Mouse (Mus musculus) embryonic facial prominence, embryonic 11.5 days (tissue): Measurements from ENCODE around the gene Gch1. TPM values are rescaled to one million over a fixed set of nuclear protein-coding genes. Genes with fewer than 3 reads are reported as not detected.

ENCODE experiments used
- ATAC-seq: fragments of 200-750 bp; cut with Nextera tagmentation; replicated peaks from 2 replicates; pipeline ENCODE4 v1.8.0; 2017; ENCODE audit warnings: low read depth; ENCODE audit not compliant: insufficient number of reproducible peaks, low FRiP score, low TSS enrichment
- DNase-seq: peaks from one replicate; pipeline ENCODE4 v3.0.0-alpha.2; 2015; ENCODE audit warnings: low spot score
- H3K27ac ChIP-seq: fragments of 300-500 bp; sonication (generic); replicated peaks from 2 replicates; pipeline ENCODE4 v1.5.1; 2014; ENCODE audit warnings: mild to moderate bottlenecking, low read depth, low read length, control low read depth
- H3K27me3 ChIP-seq: fragments of 300-500 bp; sonication (generic); 2 replicates; pipeline ENCODE4 v1.6.1; 2014; ENCODE audit warnings: mild to moderate bottlenecking, low read length, moderate library complexity, mixed read lengths; ENCODE audit not compliant: control insufficient read depth, insufficient read depth
- H3K36me3 ChIP-seq: fragments of 300-500 bp; sonication (generic); replicated peaks from 2 replicates; pipeline ENCODE4 v1.6.1; 2014; ENCODE audit warnings: low read depth, mild to moderate bottlenecking, low read length, moderate library complexity, mixed read lengths; ENCODE audit not compliant: control insufficient read depth, insufficient read depth
- H3K4me1 ChIP-seq: fragments of 300-500 bp; sonication (generic); 2 replicates; pipeline ENCODE4 v1.6.1; 2014; ENCODE audit warnings: low read length, mixed read lengths; ENCODE audit not compliant: control insufficient read depth, insufficient read depth
- H3K4me2 ChIP-seq: fragments of 300-500 bp; sonication (generic); 2 replicates; pipeline ENCODE4 v1.6.1; 2014; ENCODE audit warnings: low read depth, mild to moderate bottlenecking, control low read depth, low read length, moderate library complexity
- H3K4me3 ChIP-seq: fragments of 300-500 bp; sonication (generic); 2 replicates; pipeline ENCODE4 v1.5.1; 2014; ENCODE audit warnings: low read depth, low read length, control low read depth
- H3K9ac ChIP-seq: fragments of 300-500 bp; sonication (generic); replicated peaks from 2 replicates; pipeline ENCODE4 v1.6.1; 2014; ENCODE audit warnings: mild to moderate bottlenecking, control low read depth, low read length
- H3K9me3 ChIP-seq: fragments of 300-500 bp; sonication (generic); replicated peaks from 2 replicates; pipeline ENCODE4 v1.6.1; 2016; ENCODE audit warnings: mild to moderate bottlenecking, low read length, inconsistent platforms, mixed read lengths; ENCODE audit not compliant: control insufficient read depth
- WGBS: fragments of 180-500 bp; shearing (Covaris S2); extraction: QIAGEN DNeasy Blood & Tissue Kit; methylation state at CpG from one replicate; pipeline ENCODE4 v1.1.7; 2014; 5-methylcytosine and 5-hydroxymethylcytosine counted together
- polyA plus RNA-seq: library from polyadenylated mRNA; unstranded; fragments of >200 nt; fragmentation: Nextera tagmentation; extraction: Ambion mirVana; gene quantifications from 2 replicates; pipeline ENCODE4 v1.2.1, GENCODE M21; 2014

The Gch1 gene
- polyA plus RNA-seq, 1 experiment from 2014 or later, result 1.7 TPM

DNA sequence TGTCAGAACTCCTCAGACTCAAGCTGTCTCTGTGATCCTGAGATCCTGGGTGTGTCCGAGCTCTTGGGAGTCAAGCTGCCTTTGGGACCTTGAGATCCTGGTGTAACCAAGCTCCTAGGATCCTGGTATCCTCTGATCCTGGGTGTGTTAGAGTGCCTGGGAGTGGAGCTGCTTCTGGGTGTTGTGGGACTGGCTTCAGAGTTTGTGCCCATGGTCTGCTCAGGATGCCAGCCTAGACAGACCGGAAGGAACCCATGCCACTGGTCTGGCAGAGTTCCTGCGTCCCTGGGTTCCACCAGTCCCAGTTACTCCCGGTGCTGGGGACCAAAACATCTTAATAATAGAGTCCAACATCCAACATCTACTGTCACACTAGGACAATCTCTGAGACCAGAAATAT lies 24.1 kb upstream of the Gch1 start:
- H3K4me3 ChIP-seq, result no peak overlapping the region
- H3K4me2 ChIP-seq, result no peak overlapping the region
- H3K9me3 ChIP-seq, result no peaks in the 10 kb centered on the region
- no peaks in the 10 kb centered on the region for H3K27me3 ChIP-seq
- no peak overlapping the region for H3K27ac ChIP-seq
- no peak overlapping the region for H3K9ac ChIP-seq
- DNase-seq (no peak), ATAC-seq (no peak)
- WGBS, result 82% methylated on average over 4 of the region's 4 CpGs
- no peaks in the 10 kb centered on the region for H3K4me1 ChIP-seq
- no peaks in the 10 kb centered on the region for H3K36me3 ChIP-seq

DNA sequence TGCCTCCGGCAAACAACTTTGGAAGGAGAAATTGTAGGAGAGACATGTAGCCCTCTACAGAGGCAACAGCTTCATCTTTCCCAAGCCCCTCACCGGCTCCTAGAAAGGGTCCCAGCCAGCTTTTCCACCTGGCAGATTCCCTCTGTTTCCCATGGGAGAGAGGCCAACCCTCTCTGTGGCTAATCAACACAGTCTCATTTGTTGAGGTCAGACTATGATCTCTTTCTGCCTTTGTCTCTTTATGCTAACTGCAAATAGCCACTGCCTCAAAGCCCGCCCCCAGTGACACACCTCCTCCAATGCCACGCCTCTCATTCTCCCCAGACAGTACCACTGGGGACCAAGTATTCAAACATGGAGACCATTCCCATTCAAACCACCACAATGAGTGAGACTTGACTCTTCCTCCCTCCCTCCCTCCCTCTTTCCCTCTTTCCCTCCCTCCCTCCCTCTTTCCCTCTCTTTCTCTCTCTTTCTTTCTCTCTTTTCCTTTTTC lies 20.5 kb upstream of the Gch1 start:
- Histone ChIP-seq H3K36me3 (no peaks in the 10 kb centered on the region), H3K4me1 (no peaks in the 10 kb centered on the region), H3K4me3 (no peak overlapping the region), H3K9ac (no peak overlapping the region), H3K4me2 (no peak overlapping the region), H3K27me3 (no peaks in the 10 kb centered on the region), H3K9me3 (no peaks in the 10 kb centered on the region), H3K27ac (no peak overlapping the region)
- DNase-seq (no peak), ATAC-seq (no peak)
- WGBS, result 82% methylated on average over 4 of the region's 4 CpGs

- ATAC-seq (no peak), DNase-seq (no peak)
- no peak overlapping the region for H3K4me2 ChIP-seq
- no peak overlapping the region for H3K27ac ChIP-seq
- no peaks in the 10 kb centered on the region for H3K36me3 ChIP-seq
- no peaks in the 10 kb centered on the region for H3K4me1 ChIP-seq
- H3K9ac ChIP-seq, result no peak overlapping the region
- H3K9me3 ChIP-seq, result no peaks in the 10 kb centered on the region
- no peaks in the 10 kb centered on the region for H3K27me3 ChIP-seq
- 85% methylated on average over 12 of the region's 12 CpGs for WGBS
- no peak overlapping the region for H3K4me3 ChIP-seq
Measured at GRCm38 (mm10) chr14:47208564-47209493, 19.6 kb upstream of the Gch1 start.

- Histone ChIP-seq H3K4me3 (no peak overlapping the region), H3K27me3 (no peaks in the 10 kb centered on the region), H3K36me3 (no peaks in the 10 kb centered on the region), H3K9me3 (no peaks in the 10 kb centered on the region), H3K27ac (no peak overlapping the region), H3K4me2 (no peak overlapping the region), H3K9ac (no peak overlapping the region), H3K4me1 (no peaks in the 10 kb centered on the region)
- WGBS, result 95% methylated on average over 3 of the region's 3 CpGs
- ATAC-seq (no peak), DNase-seq (no peak)
Measured at GRCm38 (mm10) chr14:47206601-47207000, 17.4 kb upstream of the Gch1 start.

- H3K4me1 ChIP-seq, result no peaks in the 10 kb centered on the region
- ATAC-seq, result no peak
- H3K4me3 ChIP-seq, result no peak overlapping the region
- no peaks in the 10 kb centered on the region for H3K9me3 ChIP-seq
- H3K27me3 ChIP-seq, result no peaks in the 10 kb centered on the region
- no peaks in the 10 kb centered on the region for H3K36me3 ChIP-seq
- WGBS, result 86% methylated on average over 5 of the region's 5 CpGs
- H3K27ac ChIP-seq, result no peak overlapping the region
- no peak for DNase-seq
- no peak overlapping the region for H3K4me2 ChIP-seq
- no peak overlapping the region for H3K9ac ChIP-seq
Measured at GRCm38 (mm10) chr14:47205270-47205972, 16.2 kb upstream of the Gch1 start.

GRCm38 (mm10) chr14:47197340-47197739 lies 8.1 kb upstream of the Gch1 start:
- no peak overlapping the region for H3K9ac ChIP-seq
- DNase-seq, result no peak
- no peak overlapping the region for H3K4me2 ChIP-seq
- no peak for ATAC-seq
- no peaks in the 10 kb centered on the region for H3K36me3 ChIP-seq
- no peaks in the 10 kb centered on the region for H3K4me1 ChIP-seq
- H3K9me3 ChIP-seq, result no peaks in the 10 kb centered on the region
- no peak overlapping the region for H3K4me3 ChIP-seq
- H3K27me3 ChIP-seq, result no peaks in the 10 kb centered on the region
- 96% methylated on average over 3 of the region's 3 CpGs for WGBS
- no peak overlapping the region for H3K27ac ChIP-seq

GRCm38 (mm10) chr14:47196711-47197110 lies 7.5 kb upstream of the Gch1 start:
- ATAC-seq, result no peak
- H3K27ac ChIP-seq, result no peak overlapping the region
- no peaks in the 10 kb centered on the region for H3K27me3 ChIP-seq
- no peak for DNase-seq
- H3K4me2 ChIP-seq, result no peak overlapping the region
- H3K9ac ChIP-seq, result no peak overlapping the region
- WGBS, result 82% methylated on average over 8 of the region's 8 CpGs
- H3K9me3 ChIP-seq, result no peaks in the 10 kb centered on the region
- H3K4me3 ChIP-seq, result no peak overlapping the region
- no peaks in the 10 kb centered on the region for H3K4me1 ChIP-seq
- no peaks in the 10 kb centered on the region for H3K36me3 ChIP-seq

- no peak for ATAC-seq
- Histone ChIP-seq H3K36me3 (no peaks in the 10 kb centered on the region), H3K9ac (no peak overlapping the region), H3K4me3 (no peak overlapping the region), H3K9me3 (no peaks in the 10 kb centered on the region), H3K27me3 (no peaks in the 10 kb centered on the region), H3K27ac (no peak overlapping the region), H3K4me2 (no peak overlapping the region), H3K4me1 (no peaks in the 10 kb centered on the region)
- DNase-seq, result no peak
- WGBS, result 34% methylated on average over 4 of the region's 4 CpGs
Measured at GRCm38 (mm10) chr14:47194096-47194495, 4.9 kb upstream of the Gch1 start.
